Mouse (Mus musculus): Measurements from ENCODE around the gene Mettl26. TPM values are rescaled to one million over a fixed set of nuclear protein-coding genes. Genes with fewer than 3 reads are reported as not detected.

The Mettl26 gene
- polyA plus RNA-seq, 1 experiment from 2014 or later = 35.7 TPM

- H3K27me3 ChIP-seq (replicated peaks) = no peaks in the 10 kb centered on the region
- H3K36me3 ChIP-seq = peaks cover 20% of the 10 kb centered on the region
- peak within 1 kb of the TSS; percentile 97 for H3K27ac ChIP-seq (replicated peaks)
- peak within 1 kb of the TSS; percentile 98 for H3K4me2 ChIP-seq
- H3K4me3 ChIP-seq = peak within 1 kb of the TSS; percentile 98
- under 1% methylated on average over 69 of the region's 78 CpGs for WGBS
- H3K4me1 ChIP-seq = peaks cover 42% of the 10 kb centered on the region
- H3K9ac ChIP-seq = peak within 1 kb of the TSS; percentile 94
- H3K9me3 ChIP-seq = no peaks in the 10 kb centered on the region
- ATAC-seq (ENCODE audit: extremely low read depth, insufficient number of reproducible peaks, low FRiP score, low TSS enrichment) = 0 out of 2 replicates have a peak, but pooled peaks have one; percentile 0
These were observed 44.4 kb downstream of the Mettl26 start, which contains the start of gene Rab40c for GRCm38 (mm10) chr17:25919144-25919785. Rab40c (minus strand) TSS chr17:25919727.

GRCm38 (mm10) chr17:25919786-25920642 lies 45.1 kb downstream of the Mettl26 start:
- Histone ChIP-seq H3K9ac (peak overlapping the region; percentile 94), H3K4me3 (peak overlapping the region; percentile 98), H3K27ac (replicated peaks) (peak overlapping the region; percentile 97), H3K4me2 (peak overlapping the region; percentile 98), H3K36me3 (peaks cover 18% of the 10 kb centered on the region), H3K27me3 (replicated peaks) (no peaks in the 10 kb centered on the region), H3K9me3 (no peaks in the 10 kb centered on the region), H3K4me1 (peaks cover 34% of the 10 kb centered on the region)
- WGBS = under 1% methylated on average over 39 of the region's 40 CpGs
- peak; percentile 90 for ATAC-seq (ENCODE audit: extremely low read depth, insufficient number of reproducible peaks, low FRiP score, low TSS enrichment)

DNA sequence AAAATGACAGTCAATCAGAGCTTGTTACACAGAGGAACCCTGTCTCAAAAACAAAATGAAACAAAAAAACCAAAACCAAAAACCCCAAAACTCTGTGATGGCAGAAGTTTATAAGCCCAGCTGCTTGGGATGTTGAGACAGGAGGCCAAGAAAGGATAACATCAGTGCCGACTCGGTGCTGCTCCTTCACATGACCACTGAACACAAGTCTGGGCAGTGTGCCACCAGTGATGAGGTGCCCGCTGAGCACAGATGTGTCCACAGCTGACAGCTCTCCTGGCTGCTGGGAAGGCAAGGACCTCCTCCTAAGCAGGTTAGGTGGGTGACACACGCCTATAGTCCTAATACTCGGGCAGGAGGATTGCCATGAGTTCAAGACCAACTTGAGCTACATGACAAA lies 47.2 kb downstream of the Mettl26 start:
- no peak for ATAC-seq (ENCODE audit: extremely low read depth, insufficient number of reproducible peaks, low FRiP score, low TSS enrichment)
- 78% methylated on average over 5 of the region's 5 CpGs for WGBS
- no peak overlapping the region for H3K27ac ChIP-seq (replicated peaks)

GRCm38 (mm10) chr17:25925348-25925747 lies 50.5 kb downstream of the Mettl26 start:
- Histone ChIP-seq H3K27ac (replicated peaks) (no peak overlapping the region), H3K27me3 (replicated peaks) (no peaks in the 10 kb centered on the region), H3K4me3 (no peak overlapping the region), H3K36me3 (peaks cover 52% of the 10 kb centered on the region), H3K9ac (no peak overlapping the region), H3K4me1 (peaks cover 8% of the 10 kb centered on the region), H3K9me3 (no peaks in the 10 kb centered on the region), H3K4me2 (no peak overlapping the region)
- ATAC-seq (ENCODE audit: extremely low read depth, insufficient number of reproducible peaks, low FRiP score, low TSS enrichment) = no peak
- 73% methylated on average over 2 of the region's 2 CpGs for WGBS

More for the DNA sequence above, 47.2 kb downstream of the Mettl26 start:
- H3K4me3 ChIP-seq = no peak overlapping the region
- peaks cover 27% of the 10 kb centered on the region for H3K4me1 ChIP-seq
- H3K36me3 ChIP-seq = peaks cover 31% of the 10 kb centered on the region
- H3K9me3 ChIP-seq = no peaks in the 10 kb centered on the region
- H3K4me2 ChIP-seq = no peak overlapping the region
- H3K27me3 ChIP-seq (replicated peaks) = no peaks in the 10 kb centered on the region
- no peak overlapping the region for H3K9ac ChIP-seq

Small RNA genes lying within 50 kb of the gene (microRNA-seq; reads per million reads assigned to microRNA genes)
- gene Mir3082 = 1.0 reads per million

Other genes starting within 250 kb of the Mettl26 start
- gene Gng13, start 157.9 kb upstream of the Mettl26 start, polyA plus RNA-seq (2015; fragmentation: Nextera tagmentation; extraction: Ambion mirVana) = 3.2 and 3.4 TPM in 2 replicates
- 18.8 and 20.4 TPM in 2 replicates for gene Chtf18, start 147.7 kb upstream of the Mettl26 start, polyA plus RNA-seq (2015; fragmentation: Nextera tagmentation; extraction: Ambion mirVana)
- 13.3 and 13.7 TPM in 2 replicates for gene Rpusd1, start 147.4 kb upstream of the Mettl26 start, polyA plus RNA-seq (2015; fragmentation: Nextera tagmentation; extraction: Ambion mirVana)
- gene Mslnl, start 139.0 kb upstream of the Mettl26 start, polyA plus RNA-seq (2015; fragmentation: Nextera tagmentation; extraction: Ambion mirVana) = not detected in 2 replicates
- 28.7 and 32.4 TPM in 2 replicates for gene Msln, start 120.7 kb upstream of the Mettl26 start, polyA plus RNA-seq (2015; fragmentation: Nextera tagmentation; extraction: Ambion mirVana)
- 27.1 and 30.6 TPM in 2 replicates for gene Narfl, start 101.3 kb upstream of the Mettl26 start, polyA plus RNA-seq (2015; fragmentation: Nextera tagmentation; extraction: Ambion mirVana)
- gene Haghl, start 89.4 kb upstream of the Mettl26 start, polyA plus RNA-seq (2015; fragmentation: Nextera tagmentation; extraction: Ambion mirVana) = 50.2 and 51.3 TPM in 2 replicates
- 0.09 and 0.17 TPM in 2 replicates for gene Ccdc78, start 88.5 kb upstream of the Mettl26 start, polyA plus RNA-seq (2015; fragmentation: Nextera tagmentation; extraction: Ambion mirVana)
- 62.2 and 69.9 TPM in 2 replicates for gene Fam173a, start 82.2 kb upstream of the Mettl26 start, polyA plus RNA-seq (2015; fragmentation: Nextera tagmentation; extraction: Ambion mirVana)
- gene AC134908.4, start 79.4 kb upstream of the Mettl26 start, polyA plus RNA-seq (2015; fragmentation: Nextera tagmentation; extraction: Ambion mirVana) = 0.84 TPM in 1 of 2 replicates, not detected in the other
- gene Metrn, start 77.9 kb upstream of the Mettl26 start, polyA plus RNA-seq (2015; fragmentation: Nextera tagmentation; extraction: Ambion mirVana) = 28.1 and 28.9 TPM in 2 replicates
- 1.0 and 1.1 TPM in 2 replicates for gene Fbxl16, start 66.0 kb upstream of the Mettl26 start, polyA plus RNA-seq (2015; fragmentation: Nextera tagmentation; extraction: Ambion mirVana)
- 14.2 and 15.1 TPM in 2 replicates for gene Wdr24, start 51.4 kb upstream of the Mettl26 start, polyA plus RNA-seq (2015; fragmentation: Nextera tagmentation; extraction: Ambion mirVana)
- 36.7 and 37.4 TPM in 2 replicates for gene Jmjd8, start 46.2 kb upstream of the Mettl26 start, polyA plus RNA-seq (2015; fragmentation: Nextera tagmentation; extraction: Ambion mirVana)
- 287 and 324 TPM in 2 replicates for gene Stub1, start 41.7 kb upstream of the Mettl26 start, polyA plus RNA-seq (2015; fragmentation: Nextera tagmentation; extraction: Ambion mirVana)
- 0.45 and 0.98 TPM in 2 replicates for gene Rhbdl1, start 37.8 kb upstream of the Mettl26 start, polyA plus RNA-seq (2015; fragmentation: Nextera tagmentation; extraction: Ambion mirVana)
- gene Gm20683, start 33.3 kb upstream of the Mettl26 start, polyA plus RNA-seq (2015; fragmentation: Nextera tagmentation; extraction: Ambion mirVana) = 2.3 and 2.4 TPM in 2 replicates
- 18.3 and 22.1 TPM in 2 replicates for gene Rhot2, start 30.2 kb upstream of the Mettl26 start, polyA plus RNA-seq (2015; fragmentation: Nextera tagmentation; extraction: Ambion mirVana)
- 12.3 and 15.1 TPM in 2 replicates for gene Wdr90, start 13.6 kb upstream of the Mettl26 start, polyA plus RNA-seq (2015; fragmentation: Nextera tagmentation; extraction: Ambion mirVana)
- gene Mcrip2, start 6.3 kb upstream of the Mettl26 start, polyA plus RNA-seq (2015; fragmentation: Nextera tagmentation; extraction: Ambion mirVana) = 159 and 173 TPM in 2 replicates
- gene Wfikkn1, start 5.8 kb downstream of the Mettl26 start, polyA plus RNA-seq (2015; fragmentation: Nextera tagmentation; extraction: Ambion mirVana) = 0.23 and 0.38 TPM in 2 replicates
- 16.1 and 16.4 TPM in 2 replicates for gene Rab40c, start 44.7 kb downstream of the Mettl26 start, polyA plus RNA-seq (2015; fragmentation: Nextera tagmentation; extraction: Ambion mirVana)
- 60.4 and 62.1 TPM in 2 replicates for gene Pigq, start 69.9 kb downstream of the Mettl26 start, polyA plus RNA-seq (2015; fragmentation: Nextera tagmentation; extraction: Ambion mirVana)
- gene Nhlrc4, start 69.9 kb downstream of the Mettl26 start, polyA plus RNA-seq (2015; fragmentation: Nextera tagmentation; extraction: Ambion mirVana) = 0.06 TPM in 1 of 2 replicates, not detected in the other
- gene A930017K11Rik, start 77.5 kb downstream of the Mettl26 start, polyA plus RNA-seq (2015; fragmentation: Nextera tagmentation; extraction: Ambion mirVana) = 0.13 and 0.15 TPM in 2 replicates
- 9.3 and 10.6 TPM in 2 replicates for gene Capn15, start 110.7 kb downstream of the Mettl26 start, polyA plus RNA-seq (2015; fragmentation: Nextera tagmentation; extraction: Ambion mirVana)
- 11.0 and 12.3 TPM in 2 replicates for gene Rab11fip3, start 194.5 kb downstream of the Mettl26 start, polyA plus RNA-seq (2015; fragmentation: Nextera tagmentation; extraction: Ambion mirVana)
- gene Decr2, start 215.3 kb downstream of the Mettl26 start, polyA plus RNA-seq (2015; fragmentation: Nextera tagmentation; extraction: Ambion mirVana) = 34.4 and 34.6 TPM in 2 replicates
- 77.4 and 87.2 TPM in 2 replicates for gene Nme4, start 220.5 kb downstream of the Mettl26 start, polyA plus RNA-seq (2015; fragmentation: Nextera tagmentation; extraction: Ambion mirVana)
- 0.80 and 0.94 TPM in 2 replicates for gene Tmem8, start 238.2 kb downstream of the Mettl26 start, polyA plus RNA-seq (2015; fragmentation: Nextera tagmentation; extraction: Ambion mirVana)
- 217 and 237 TPM in 2 replicates for gene Mrpl28, start 248.4 kb downstream of the Mettl26 start, polyA plus RNA-seq (2015; fragmentation: Nextera tagmentation; extraction: Ambion mirVana)